Mouse (Mus musculus) left cerebral cortex, postnatal 10 days (tissue): Measurements from ENCODE around the gene Trhr2. TPM values are rescaled to one million over a fixed set of nuclear protein-coding genes. Genes with fewer than 3 reads are reported as not detected.

Experiments used
- DNase-seq, 2 experiments: peaks; one replicate each; pipeline ENCODE4 v3.0.0; 2021 to 2022; ENCODE audit warnings: low spot score in 2 of 2, mixed read lengths in 1 of 2; ENCODE audit errors: extremely low spot score in 1 of 2
- intact Hi-C: fragments of 180-260 bp; cut with DNase I; formaldehyde crosslinking; loops from one replicate; pipeline ENCODE4 v1.15.1; 2025
- total RNA-seq, 2 experiments: library from RNA; stranded (reverse); gene quantifications; 2 replicates each; pipeline ENCODE4 v1.2.3; 2021

Trhr2 gene
- 1 to 10 TPM; 1.4 to 1.9 TPM for total RNA-seq

DNA sequence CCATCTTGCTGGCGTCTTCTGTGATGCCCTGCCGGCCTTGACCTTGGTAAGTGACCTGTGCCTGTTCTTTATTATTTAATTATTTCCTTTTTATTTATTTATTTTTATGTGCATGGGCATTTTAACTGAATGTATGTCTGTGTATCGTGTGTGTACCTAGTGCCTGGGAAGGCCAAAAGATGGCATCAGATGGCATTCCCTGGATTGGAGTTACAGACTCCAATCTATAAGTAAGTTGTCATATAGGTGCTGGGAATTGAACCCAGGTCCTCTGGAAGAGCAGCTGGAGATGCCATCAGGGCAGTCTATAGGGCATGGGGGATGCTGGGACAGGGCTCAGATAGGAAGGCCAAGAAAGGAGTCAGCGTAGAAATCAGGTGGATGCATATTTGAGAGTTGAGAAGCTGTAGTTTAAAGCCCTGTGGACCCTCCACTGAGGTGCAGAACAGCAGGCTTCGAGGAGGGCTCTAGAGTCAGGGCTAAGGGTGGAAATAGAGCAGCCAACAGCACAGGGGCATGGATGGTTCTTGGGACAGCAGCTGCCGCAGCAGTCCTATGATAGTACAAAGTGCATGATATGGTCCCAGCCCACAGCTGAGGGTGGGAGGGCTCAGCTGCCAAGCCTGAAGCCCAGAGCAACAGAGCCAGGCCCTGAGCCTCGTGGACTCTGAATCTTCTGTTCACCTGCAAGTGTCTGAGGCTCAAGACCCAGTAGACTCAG lies at the start of gene Trhr2:
Gene Trhr2, minus strand, starts transcription at position 51 of the 721 bp plus-strand sequence.
- intact Hi-C loops: no loop called here
- no peak for DNase-seq

DNA sequence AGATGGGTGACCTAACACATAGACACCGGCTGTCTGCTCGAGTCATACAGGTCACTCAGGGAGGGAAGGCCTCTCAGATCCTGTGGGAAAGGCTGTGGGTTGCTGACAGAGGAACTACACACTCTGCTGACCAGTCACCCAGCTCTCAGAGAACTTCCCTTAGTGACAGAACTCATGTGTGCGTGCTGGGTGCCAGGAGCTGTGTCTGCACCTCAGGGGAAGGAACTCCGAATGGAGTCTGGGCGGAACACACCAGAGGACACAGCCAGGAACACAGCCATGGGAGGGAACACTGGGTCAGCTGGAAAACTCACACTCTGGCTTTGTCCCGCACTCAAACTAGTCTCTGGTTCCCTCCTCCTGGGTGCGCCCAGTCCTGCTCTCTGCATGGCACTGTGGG lies 47.1 kb upstream of the Trhr2 start:
- intact Hi-C loops: no loop called here
- DNase-seq: no peak

- intact Hi-C loops: no loop called here
Observed at GRCm38 (mm10) chr8:122405146-122405805, 44.7 kb upstream of the Trhr2 start.

DNA sequence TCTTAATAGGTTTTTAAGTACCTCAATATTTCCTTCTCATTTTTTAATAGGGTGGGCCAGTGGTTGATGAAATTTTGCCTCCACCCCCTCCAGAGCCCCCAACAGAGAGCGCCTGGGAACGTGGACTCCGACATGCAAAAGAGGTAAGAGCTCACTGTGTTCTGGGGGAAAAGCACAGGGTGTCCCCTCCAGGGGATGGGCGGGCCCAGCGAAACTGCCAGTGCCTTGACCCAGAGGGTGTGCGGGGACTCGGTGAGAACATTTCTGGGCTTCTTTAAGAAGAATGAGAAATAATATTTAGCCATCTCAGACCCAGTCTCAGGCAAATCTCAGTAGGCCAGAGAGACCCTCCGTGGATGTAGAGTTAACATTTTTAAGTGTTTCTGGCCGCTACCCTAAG lies 37.6 kb upstream of the Trhr2 start:
- intact Hi-C loops: no loop called here
- no peak for DNase-seq

More at GRCm38 (mm10) chr8:122405146-122405805, 44.7 kb upstream of the Trhr2 start:
- DNase-seq: no peak

DNA sequence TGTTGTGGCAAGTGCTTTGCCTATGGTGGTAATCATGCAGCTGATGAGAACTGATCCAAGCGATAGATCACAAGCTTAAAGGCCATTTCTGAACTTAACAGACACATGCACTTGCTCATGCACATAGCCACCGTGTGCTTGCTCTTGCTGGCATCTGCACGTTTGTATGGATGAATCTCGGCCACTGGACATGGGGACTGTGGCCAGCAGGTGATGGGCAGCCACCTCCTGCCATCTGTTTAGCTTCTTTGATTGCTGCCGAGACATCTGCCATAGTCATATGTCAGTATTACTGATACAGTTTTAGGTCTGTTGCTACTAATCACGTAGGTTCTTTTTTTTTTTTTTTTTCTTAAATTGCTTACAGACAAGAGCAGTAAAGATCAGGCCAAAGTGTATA lies 34.7 kb upstream of the Trhr2 start:
- DNase-seq: no peak
- intact Hi-C loops: no loop called here

DNA sequence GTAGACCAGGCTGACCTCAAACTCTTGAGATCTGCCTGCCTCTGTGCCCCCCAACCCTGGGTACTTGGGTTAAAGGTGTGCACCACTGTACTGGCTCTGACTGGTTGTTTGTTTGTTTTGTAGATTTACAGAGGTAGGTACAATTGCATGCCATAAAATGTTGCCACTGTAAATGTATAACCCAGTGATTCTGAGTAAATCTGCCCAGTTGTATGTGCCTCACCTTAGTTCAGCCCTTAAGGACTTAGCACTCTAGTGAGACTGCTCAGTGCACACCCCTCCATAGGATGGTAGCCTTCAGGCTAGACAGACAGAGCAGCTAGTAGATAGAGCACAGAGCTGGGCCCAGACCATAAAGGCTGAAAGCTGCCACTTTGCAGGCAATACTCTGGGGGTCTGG lies 33.2 kb upstream of the Trhr2 start:
- DNase-seq: no peak
- intact Hi-C loops: no loop called here

GRCm38 (mm10) chr8:122390758-122391157 lies 30.2 kb upstream of the Trhr2 start:
- intact Hi-C loops: no loop called here
- no peak for DNase-seq

DNA sequence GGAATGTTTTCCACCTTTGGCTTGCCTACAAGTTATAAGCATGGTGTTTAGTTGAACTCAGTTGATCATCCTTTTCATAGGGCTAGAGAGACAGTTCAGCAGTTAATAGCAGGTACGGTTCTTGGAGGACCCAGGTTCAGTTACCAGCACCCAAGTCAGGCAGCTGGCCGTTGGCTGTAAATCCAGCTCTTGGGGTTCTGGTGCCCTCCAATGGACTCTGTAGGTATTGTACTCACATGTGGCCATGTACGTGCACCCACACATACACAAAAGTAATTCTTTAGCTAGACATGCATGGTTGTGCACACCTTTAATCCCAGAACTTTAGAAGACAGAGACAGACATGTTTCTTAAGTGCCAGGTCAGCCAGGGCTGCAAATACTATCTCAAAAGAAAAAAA lies 28.8 kb upstream of the Trhr2 start:
- DNase-seq: no peak
- intact Hi-C loops: no loop called here

- intact Hi-C loops: no loop called here
- no peak for DNase-seq
Observed at GRCm38 (mm10) chr8:122383039-122383438, 22.5 kb upstream of the Trhr2 start.

- intact Hi-C loops: no loop called here
- peak; percentile 99 to 100 for DNase-seq
Observed at GRCm38 (mm10) chr8:122376365-122377231, 16.1 kb upstream of the Trhr2 start, which contains the start of gene Zc3h18. Gene Zc3h18, plus strand, starts transcription at chr8:122376609.

- intact Hi-C loops: no loop called here
- DNase-seq: no peak
Observed at GRCm38 (mm10) chr8:122375751-122376364, 15.3 kb upstream of the Trhr2 start.

GRCm38 (mm10) chr8:122375320-122375719 lies 14.8 kb upstream of the Trhr2 start:
- DNase-seq: no peak

GRCm38 (mm10) chr8:122371706-122372105 lies 11.2 kb upstream of the Trhr2 start:
- intact Hi-C loops: loop anchor here (5.0 kb wide), 1 partner anchor 34 kb away; no protein-coding TSS in a partner anchor
- DNase-seq: no peak

More at GRCm38 (mm10) chr8:122375320-122375719, 14.8 kb upstream of the Trhr2 start:
- intact Hi-C loops: no loop called here

GRCm38 (mm10) chr8:122369665-122370064 lies 9.1 kb upstream of the Trhr2 start:
- intact Hi-C loops: loop anchor here (2.0 to 5.0 kb wide), 2 partner anchors 32 to 97 kb away; no protein-coding TSS in a partner anchor
- peak; percentile 55 to 81 for DNase-seq

GRCm38 (mm10) chr8:122368494-122368893 lies 7.9 kb upstream of the Trhr2 start:
- no peak for DNase-seq
- intact Hi-C loops: loop anchor here (2.0 kb wide), 1 partner anchor 96 kb away; no protein-coding TSS in a partner anchor

- intact Hi-C loops: no loop called here
- DNase-seq: no peak
Observed at GRCm38 (mm10) chr8:122362967-122363366, 2.4 kb upstream of the Trhr2 start.

DNA sequence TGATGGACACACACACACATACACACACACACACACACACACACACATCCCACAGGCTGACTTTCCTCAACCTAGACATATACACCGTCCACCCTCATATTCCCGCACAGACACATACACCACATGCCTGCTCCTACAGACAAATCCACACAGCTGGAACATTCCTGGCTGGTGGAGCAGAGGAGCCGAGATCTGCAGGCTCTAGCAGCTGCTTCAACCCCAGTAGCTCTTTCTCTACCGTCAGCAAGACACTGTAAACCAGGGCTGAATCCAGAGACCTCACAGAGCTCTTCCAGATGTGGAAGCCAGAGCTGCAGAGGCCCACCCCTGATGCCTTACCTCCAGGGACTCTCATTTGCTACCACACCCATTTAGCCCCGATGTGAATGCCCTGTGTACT lies 1.7 kb upstream of the Trhr2 start:
- no peak for DNase-seq
- intact Hi-C loops: no loop called here

DNA sequence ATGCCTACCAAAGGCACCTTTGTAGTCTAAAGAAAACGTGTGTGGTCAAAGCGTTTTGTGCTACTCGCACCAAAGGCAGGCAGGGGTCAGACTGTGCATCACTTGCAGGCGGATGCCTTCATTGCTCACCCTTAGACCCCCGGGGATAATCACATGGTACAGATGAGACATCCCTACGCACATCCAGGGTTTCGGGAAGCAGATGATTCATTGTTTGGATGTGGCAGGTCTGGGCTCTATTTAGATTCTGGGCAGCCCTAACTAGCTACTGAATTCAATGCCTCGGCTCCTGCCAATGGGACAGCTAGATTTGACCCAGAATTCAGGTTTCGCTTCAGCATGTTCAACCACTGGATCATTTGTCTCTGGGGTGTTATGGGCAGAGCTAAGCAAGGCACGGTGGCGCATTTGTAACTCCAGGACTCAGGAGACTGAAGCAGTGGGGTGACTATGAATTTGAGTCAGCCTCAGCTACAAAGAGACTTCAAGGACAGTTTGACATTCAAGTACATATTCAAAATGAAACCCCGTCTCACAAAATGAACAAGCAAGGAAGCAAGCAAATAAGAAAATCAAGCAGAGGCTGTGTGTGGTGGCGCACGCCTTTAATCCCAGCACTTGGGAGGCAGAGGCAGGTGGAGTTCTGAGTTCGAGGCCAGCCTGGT lies 1.3 kb downstream of the Trhr2 start:
- intact Hi-C loops: no loop called here
- DNase-seq: no peak
